Mouse (Mus musculus) lung, postnatal 0 days (tissue): ENCODE data around the gene Olfr846. TPM values are rescaled to one million over a fixed set of nuclear protein-coding genes. Genes with fewer than 3 reads are reported as not detected.

Experiments
- ATAC-seq: fragments of 200-750 bp; cut with Nextera tagmentation; 2 replicates; pipeline ENCODE4 v1.8.0; 2017; ENCODE audit warnings: moderate library complexity
- DNase-seq: peaks from one replicate; pipeline ENCODE4 v3.0.0-alpha.2; 2016; ENCODE audit warnings: low spot score
- H3K27ac ChIP-seq: fragments of 300-500 bp; sonication (generic); 2 replicates; pipeline ENCODE4 v1.5.1; 2014; ENCODE audit warnings: antibody characterized with exemption, mild to moderate bottlenecking, low read length, mixed read lengths
- H3K27me3 ChIP-seq: fragments of 300-500 bp; sonication (generic); replicated peaks from 2 replicates; pipeline ENCODE4 v1.6.1; 2014; ENCODE audit warnings: low read length, mixed read lengths; ENCODE audit not compliant: insufficient read depth
- H3K36me3 ChIP-seq: fragments of 300-500 bp; sonication (generic); 2 replicates; pipeline ENCODE4 v1.6.1; 2014; ENCODE audit warnings: low read length, mixed read lengths; ENCODE audit not compliant: insufficient read depth
- H3K4me1 ChIP-seq: fragments of 300-500 bp; sonication (generic); 2 replicates; pipeline ENCODE4 v1.6.1; 2014; ENCODE audit warnings: antibody characterized with exemption, low read depth, low read length, mixed read lengths; ENCODE audit not compliant: insufficient read depth
- H3K4me2 ChIP-seq: fragments of 300-500 bp; sonication (generic); replicated peaks from 2 replicates; pipeline ENCODE4 v1.6.1; 2014; ENCODE audit warnings: low read depth, mild to moderate bottlenecking, low read length, moderate library complexity, mixed read lengths
- H3K4me3 ChIP-seq: fragments of 300-500 bp; sonication (generic); 2 replicates; pipeline ENCODE4 v1.5.1; 2014; ENCODE audit warnings: low read depth, low read length
- H3K9ac ChIP-seq: fragments of 300-500 bp; sonication (generic); replicated peaks from 2 replicates; pipeline ENCODE4 v1.6.1; 2014; ENCODE audit warnings: low read depth, mild to moderate bottlenecking
- H3K9me3 ChIP-seq: fragments of 300-500 bp; sonication (generic); 2 replicates; pipeline ENCODE4 v1.6.1; 2016; ENCODE audit warnings: low read length, mixed read lengths
- CTCF ChIP-seq: IDR thresholded peaks from 2 replicates; pipeline ENCODE4 v1.5.1; 2016; ENCODE audit warnings: antibody characterized with exemption, mild to moderate bottlenecking
- EP300 ChIP-seq: IDR thresholded peaks from 2 replicates; pipeline ENCODE4 v1.6.1; 2016; ENCODE audit warnings: antibody characterized with exemption, mild to moderate bottlenecking, control low read depth
- WGBS: fragments of 180-500 bp; shearing (Covaris S2); extraction: QIAGEN DNeasy Blood & Tissue Kit; methylation state at CpG from one replicate; pipeline ENCODE4 v1.1.7; 2014; 5-methylcytosine and 5-hydroxymethylcytosine counted together
- polyA plus RNA-seq: library from polyadenylated mRNA; unstranded; fragments of >200 nt; fragmentation: Nextera tagmentation; extraction: Ambion mirVana; gene quantifications from 2 replicates; pipeline ENCODE4 v1.2.1, GENCODE M21; 2015

The Olfr846 gene
- not detected in 2 replicates for polyA plus RNA-seq

DNA sequence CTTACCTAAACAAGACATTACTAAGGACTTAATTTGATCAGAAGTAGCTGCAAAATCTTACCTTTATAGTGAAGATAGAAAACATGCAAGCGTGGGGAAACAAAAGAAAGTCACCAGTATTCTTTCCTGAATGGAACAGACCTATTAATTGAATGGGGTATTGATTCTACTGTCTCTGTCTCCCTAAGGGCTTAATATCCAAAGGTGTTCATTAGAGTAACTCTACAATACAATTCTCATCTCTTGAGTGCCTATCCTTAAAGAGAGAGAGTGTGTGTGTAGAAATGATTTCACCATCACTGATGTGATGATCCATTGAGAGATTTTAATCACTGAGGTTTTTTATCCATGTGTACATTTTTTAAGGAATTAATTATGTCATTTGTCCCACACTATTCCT is at the start of gene Olfr846:
TSS of gene Olfr846 (minus strand) at position 101 of the 400 bp plus-strand sequence.
- Histone ChIP-seq H3K4me1 (no peaks in the 10 kb centered on the region), H3K4me2 (no peak within 1 kb of the TSS), H3K9ac (no peak within 1 kb of the TSS), H3K36me3 (no peaks in the 10 kb centered on the region), H3K27ac (no peak within 1 kb of the TSS), H3K27me3 (no peaks in the 10 kb centered on the region), H3K9me3 (no peaks in the 10 kb centered on the region), H3K4me3 (no peak within 1 kb of the TSS)
- TF ChIP-seq CTCF, result no peak
- TF ChIP-seq EP300, result no peak
- 23% methylated on average over 1 of the region's 1 CpGs for WGBS
- DNase-seq (no peak), ATAC-seq (no peak)

DNA sequence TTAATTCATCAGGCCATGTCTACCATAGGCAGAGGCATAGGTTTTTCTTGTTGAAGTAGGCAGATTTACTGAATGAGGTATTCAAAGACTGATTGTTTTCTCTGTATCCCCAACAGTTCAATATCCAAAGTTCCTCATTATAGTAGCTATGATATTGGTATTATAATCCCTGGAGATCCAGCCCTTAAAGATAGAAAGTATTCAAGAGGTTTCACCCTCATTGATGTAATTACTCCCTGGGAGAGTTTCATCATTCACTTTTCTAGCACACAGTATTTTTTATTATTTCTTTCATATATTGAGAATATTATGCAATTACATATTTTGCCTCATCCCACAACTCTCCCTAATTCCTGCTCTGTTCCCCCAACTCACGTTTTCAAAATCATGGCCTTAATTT is 14.8 kb upstream of the Olfr846 start, which contains the start of gene Olfr847:
TSS of gene Olfr847 (minus strand) at position 101 of the 400 bp plus-strand sequence.
- WGBS, result 56% methylated on average over 1 of the region's 1 CpGs
- H3K27ac ChIP-seq, result no peak within 1 kb of the TSS
- no peak within 1 kb of the TSS for H3K4me3 ChIP-seq
- no peaks in the 10 kb centered on the region for H3K36me3 ChIP-seq
- H3K9ac ChIP-seq, result no peak within 1 kb of the TSS
- TF ChIP-seq EP300, result no peak
- TF ChIP-seq CTCF, result no peak
- H3K4me2 ChIP-seq, result no peak within 1 kb of the TSS
- DNase-seq, result no peak
- H3K27me3 ChIP-seq, result no peaks in the 10 kb centered on the region
- ATAC-seq, result no peak
- H3K9me3 ChIP-seq, result no peaks in the 10 kb centered on the region
- no peaks in the 10 kb centered on the region for H3K4me1 ChIP-seq

GRCm38 (mm10) chr9:19336157-19336556 is 27.6 kb downstream of the Olfr846 start, which contains the start of gene Olfr845:
Olfr845 (plus strand) TSS chr9:19336457.
- Histone ChIP-seq H3K9me3 (no peaks in the 10 kb centered on the region), H3K4me1 (no peaks in the 10 kb centered on the region), H3K36me3 (no peaks in the 10 kb centered on the region), H3K27me3 (no peaks in the 10 kb centered on the region), H3K27ac (no peak within 1 kb of the TSS), H3K4me3 (no peak within 1 kb of the TSS), H3K4me2 (no peak within 1 kb of the TSS), H3K9ac (no peak within 1 kb of the TSS)
- ATAC-seq, result no peak
- TF ChIP-seq EP300 (no peak), CTCF (no peak)
- no peak for DNase-seq
- WGBS, result 52% methylated on average over 1 of the region's 1 CpGs

DNA sequence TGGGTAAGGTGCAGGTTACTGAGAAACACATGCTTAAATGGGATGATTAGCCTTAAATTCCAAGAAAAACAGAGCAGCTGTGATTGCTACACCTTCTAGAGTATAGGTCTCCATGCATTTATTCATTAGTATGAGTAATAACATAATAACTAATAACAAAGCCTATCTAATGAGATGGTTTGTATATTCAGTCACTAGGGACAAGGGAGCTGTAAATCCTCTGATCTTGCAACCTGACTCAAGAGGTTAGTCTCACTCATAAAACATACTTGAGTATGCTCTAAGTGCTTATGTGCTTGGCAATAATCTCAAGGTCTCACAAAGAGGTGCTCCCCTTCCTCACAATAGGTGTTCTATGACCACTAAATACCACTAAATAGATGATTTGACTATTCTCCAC is 47.8 kb downstream of the Olfr846 start, which contains the start of gene Olfr844:
TSS of gene Olfr844 (plus strand) at position 301 of the 400 bp plus-strand sequence.
- DNase-seq, result no peak
- Histone ChIP-seq H3K4me1 (no peaks in the 10 kb centered on the region), H3K9ac (no peak within 1 kb of the TSS), H3K27me3 (no peaks in the 10 kb centered on the region), H3K4me2 (no peak within 1 kb of the TSS), H3K4me3 (no peak within 1 kb of the TSS), H3K27ac (no peak within 1 kb of the TSS), H3K36me3 (no peaks in the 10 kb centered on the region), H3K9me3 (no peaks in the 10 kb centered on the region)
- no peak for ATAC-seq
- TF ChIP-seq CTCF (no peak), EP300 (no peak)

Other genes starting within 250 kb of the Olfr846 start
- gene Olfr836, start 243.6 kb downstream of the Olfr846 start, polyA plus RNA-seq, result not detected in 2 replicates
- gene Olfr837, start 227.7 kb downstream of the Olfr846 start, polyA plus RNA-seq, result not detected in 2 replicates
- gene Olfr839-ps1, start 186.7 kb downstream of the Olfr846 start, polyA plus RNA-seq, result not detected in 2 replicates
- gene Olfr843, start 112.0 kb downstream of the Olfr846 start, polyA plus RNA-seq, result not detected in 2 replicates
- gene Olfr844, start 47.7 kb downstream of the Olfr846 start, polyA plus RNA-seq, result not detected in 2 replicates
- gene Olfr845, start 27.5 kb downstream of the Olfr846 start, polyA plus RNA-seq, result not detected in 2 replicates
- not detected in 2 replicates for gene Olfr847, start 14.7 kb upstream of the Olfr846 start, polyA plus RNA-seq
- not detected in 2 replicates for gene Olfr849, start 76.3 kb upstream of the Olfr846 start, polyA plus RNA-seq
- gene Olfr850, start 114.2 kb upstream of the Olfr846 start, polyA plus RNA-seq, result not detected in 2 replicates
- not detected in 2 replicates for gene Olfr851, start 129.3 kb upstream of the Olfr846 start, polyA plus RNA-seq
- not detected in 2 replicates for gene Olfr853, start 177.1 kb upstream of the Olfr846 start, polyA plus RNA-seq
- not detected in 2 replicates for gene Olfr854, start 203.4 kb upstream of the Olfr846 start, polyA plus RNA-seq
- not detected in 2 replicates for gene Olfr855, start 218.6 kb upstream of the Olfr846 start, polyA plus RNA-seq